ENCODE assay signal across 21 mouse cellular contexts in the genomic region with DNA sequence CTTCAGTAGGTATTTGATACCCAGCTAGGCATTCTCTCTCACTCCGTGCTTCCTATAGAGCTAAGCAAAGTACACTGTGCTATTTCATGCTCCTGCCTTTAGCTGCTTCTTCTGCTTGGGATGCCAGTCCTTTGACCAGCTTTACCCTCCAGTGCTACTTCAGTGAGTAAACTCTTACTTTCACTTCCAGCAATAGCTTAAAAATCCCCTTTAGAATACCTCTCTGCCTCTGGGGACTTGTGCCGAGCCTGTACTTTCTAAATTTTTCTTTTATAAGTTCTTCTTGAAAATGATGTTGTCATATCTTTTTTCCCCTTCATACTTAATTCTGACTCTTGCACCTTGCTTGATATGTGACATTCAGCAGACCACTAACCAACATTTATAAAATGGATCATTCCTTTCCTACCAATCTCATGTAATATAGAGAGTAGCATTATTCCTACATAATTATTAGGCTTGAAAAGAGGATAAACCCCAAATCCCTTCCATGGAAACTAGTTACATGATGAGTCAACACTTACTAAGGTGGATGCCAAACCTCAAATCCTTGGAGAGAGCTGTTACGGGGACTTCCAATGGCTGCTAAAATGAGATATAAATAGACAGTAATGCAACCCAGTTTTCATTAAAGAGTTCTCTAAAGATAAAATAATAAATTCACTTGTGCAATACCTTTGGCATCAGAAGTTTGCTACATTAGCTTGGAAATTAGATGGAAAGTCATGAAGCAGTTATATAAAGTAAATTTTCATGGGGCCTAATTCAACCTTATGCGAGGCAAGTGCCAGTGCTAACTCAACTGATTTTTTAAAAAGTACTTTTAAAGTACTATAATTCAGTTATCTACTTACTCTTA.
DNase-seq lines count a peak whose midpoint lies in the region; ATAC-seq lines count a peak whose summit lies in the region.
"Had no signal": no experiment of that assay in that cellular context is flagged by ENCODE, and none has a peak within 500 bp of the region (broad histone marks: within the 10 kb centered on the region; RNA-seq: fewer than 3 reads in every experiment).

No protein-coding gene starts in this region.

- no peaks in the 10 kb centered on the region for H3K4me1 ChIP-seq in midbrain, embryonic 13.5 days (replicated peaks)
- H3K4me1 ChIP-seq: hindbrain, embryonic 12.5 days; liver, embryonic 12.5 days; neural tube, embryonic 13.5 days had no signal

- no peak for ATAC-seq in midbrain, embryonic 13.5 days
- ATAC-seq: activated CD4-positive, CD25-positive, alpha-beta regulatory T cell, adult 4 months; inflammation-experienced regulatory T-cells, adult 6 months; liver, embryonic 12.5 days had no signal

- intact Hi-C loops in heart, postnatal 36 days (cut with DNase I), result no loop called here

- no peaks in the 10 kb centered on the region for H3K36me3 ChIP-seq in midbrain, embryonic 13.5 days
- H3K36me3 ChIP-seq: hindbrain, embryonic 12.5 days; liver, embryonic 12.5 days; neural tube, embryonic 13.5 days had no signal

- no peaks in the 10 kb centered on the region for H3K27me3 ChIP-seq in midbrain, embryonic 13.5 days
- H3K27me3 ChIP-seq: hindbrain, embryonic 12.5 days; liver, embryonic 12.5 days; neural tube, embryonic 13.5 days had no signal

- DNase-seq in heart, adult 8-10 months (ENCODE audit: low spot score), result peak; percentile 70
- DNase-seq in heart, postnatal 36 days, result no peak
- peak; percentile 23 to 38 for DNase-seq in B cell, adult 2 months
- peak; percentile 82 for DNase-seq in NIH3T3 (ENCODE audit: low read depth)
- DNase-seq in skeletal muscle tissue, adult 2 months (ENCODE audit: low read depth, low spot score), result peak; percentile 39
- DNase-seq in kidney, postnatal 25 days, result no peak
- DNase-seq: adrenal gland, postnatal 25 days; cerebellum, adult 11-12 months; cerebellum, postnatal 14 days; gastrocnemius, adult 2 months; kidney, adult 8-10 months; kidney, postnatal 14 days; lung, adult 2 months; spleen, adult 18-20 months had no signal

- no peak overlapping the region for H3K27ac ChIP-seq in midbrain, embryonic 13.5 days
- H3K27ac ChIP-seq: gastrocnemius, adult 2 months; hindbrain, embryonic 12.5 days; left cerebral cortex, adult 2 months; liver, embryonic 12.5 days; neural tube, embryonic 13.5 days had no signal

- no peak overlapping the region for H3K4me3 ChIP-seq in midbrain, embryonic 13.5 days (replicated peaks)
- H3K4me3 ChIP-seq: gastrocnemius, adult 2 months; hindbrain, embryonic 12.5 days; left cerebral cortex, adult 2 months; liver, embryonic 12.5 days; neural tube, embryonic 13.5 days had no signal

- no peak overlapping the region for H3K9ac ChIP-seq in midbrain, embryonic 13.5 days (replicated peaks)
- H3K9ac ChIP-seq: hindbrain, embryonic 12.5 days; liver, embryonic 12.5 days; neural tube, embryonic 13.5 days had no signal

- 93% methylated on average over 4 of the region's 4 CpGs for WGBS in midbrain, embryonic 13.5 days

- H3K4me2 ChIP-seq in midbrain, embryonic 13.5 days (replicated peaks), result no peak overlapping the region
- H3K4me2 ChIP-seq: hindbrain, embryonic 12.5 days; liver, embryonic 12.5 days; neural tube, embryonic 13.5 days had no signal

- H3K9me3 ChIP-seq in midbrain, embryonic 13.5 days, result no peaks in the 10 kb centered on the region
- H3K9me3 ChIP-seq: hindbrain, embryonic 12.5 days; liver, embryonic 12.5 days; neural tube, embryonic 13.5 days had no signal

Comparison
In these comparisons a context has a peak if more than half of its experiments do, and no peak if none do; other contexts are left out.
1. DNase-seq: peak in heart, adult 8-10 months (single experiment), B cell, adult 2 months (2 of 2), NIH3T3 (single experiment) and skeletal muscle tissue, adult 2 months (single experiment); none in heart, postnatal 36 days (0 of 2) and kidney, postnatal 25 days (0 of 2).